Mouse (Mus musculus): Measurements from ENCODE around the gene B2m. TPM values are rescaled to one million over a fixed set of nuclear protein-coding genes. Genes with fewer than 3 reads are reported as not detected.

The B2m gene
- polyA plus RNA-seq, 1 experiment, result 1,293 TPM

GRCm38 (mm10) chr2:122161542-122161941, 14.1 kb downstream of the B2m start:
- Histone ChIP-seq H3K4me1 (ENCODE audit: control insufficient read depth, insufficient read depth, insufficient read length) (peaks cover 2% of the 10 kb centered on the region; the same call in 1 of the 2 replicates), H3K27ac (ENCODE audit: insufficient read depth, low read length) (no peak overlapping the region), H3K4me3 (ENCODE audit: extremely low read depth, insufficient read depth, insufficient read length) (no peak overlapping the region), H3K36me3 (ENCODE audit: control insufficient read depth, insufficient read depth, low read length) (no peaks in the 10 kb centered on the region), H3K27me3 (ENCODE audit: control insufficient read depth, insufficient read depth, low read length) (no peaks in the 10 kb centered on the region)
- TF ChIP-seq CTCF (IDR thresholded peaks at IDR 0.05; ENCODE audit: extremely low read depth, insufficient read depth, insufficient read length, insufficient replicate concordance) (no peak), POLR2A (IDR thresholded peaks at IDR 0.05; ENCODE audit: low read depth, low read length) (no peak)
- no peak for DNase-seq (ENCODE audit: low read depth in 1 of 2, low spot score in 2 of 2)
- WGBS, result 14% methylated on average over 4 of the region's 4 CpGs

GRCm38 (mm10) chr2:122162529-122162928, 15.0 kb downstream of the B2m start:
- Histone ChIP-seq H3K27ac (ENCODE audit: insufficient read depth, low read length) (no peak overlapping the region), H3K27me3 (ENCODE audit: control insufficient read depth, insufficient read depth, low read length) (no peaks in the 10 kb centered on the region), H3K4me1 (ENCODE audit: control insufficient read depth, insufficient read depth, insufficient read length) (peaks cover 2% of the 10 kb centered on the region; the same call in 1 of the 2 replicates), H3K4me3 (ENCODE audit: extremely low read depth, insufficient read depth, insufficient read length) (no peak overlapping the region), H3K36me3 (ENCODE audit: control insufficient read depth, insufficient read depth, low read length) (no peaks in the 10 kb centered on the region)
- WGBS, result 64% methylated on average over 2 of the region's 2 CpGs
- no peak for DNase-seq (ENCODE audit: low read depth in 1 of 2, low spot score in 2 of 2)
- TF ChIP-seq CTCF (IDR thresholded peaks at IDR 0.05; ENCODE audit: extremely low read depth, insufficient read depth, insufficient read length, insufficient replicate concordance), result no peak
- TF ChIP-seq POLR2A (IDR thresholded peaks at IDR 0.05; ENCODE audit: low read depth, low read length), result no peak

GRCm38 (mm10) chr2:122163430-122164195, 16.1 kb downstream of the B2m start:
- H3K36me3 ChIP-seq (ENCODE audit: control insufficient read depth, insufficient read depth, low read length), result no peaks in the 10 kb centered on the region
- TF ChIP-seq POLR2A (IDR thresholded peaks at IDR 0.05; ENCODE audit: low read depth, low read length) (no peak), CTCF (IDR thresholded peaks at IDR 0.05; ENCODE audit: extremely low read depth, insufficient read depth, insufficient read length, insufficient replicate concordance) (no peak)
- peaks cover 2% of the 10 kb centered on the region; the same call in 1 of the 2 replicates for H3K4me1 ChIP-seq (ENCODE audit: control insufficient read depth, insufficient read depth, insufficient read length)
- 51% methylated on average over 13 of the region's 13 CpGs for WGBS
- peak overlapping the region; percentile 44 for H3K27ac ChIP-seq (ENCODE audit: insufficient read depth, low read length)
- H3K27me3 ChIP-seq (ENCODE audit: control insufficient read depth, insufficient read depth, low read length), result no peaks in the 10 kb centered on the region
- peak overlapping the region; percentile 31 for H3K4me3 ChIP-seq (ENCODE audit: extremely low read depth, insufficient read depth, insufficient read length)
- DNase-seq (ENCODE audit: low read depth in 1 of 2, low spot score in 2 of 2), result no peak

GRCm38 (mm10) chr2:122164293-122164692, 16.8 kb downstream of the B2m start:
- Histone ChIP-seq H3K27ac (ENCODE audit: insufficient read depth, low read length) (peak overlapping the region; percentile 44; the same call in 1 of the 2 replicates), H3K4me3 (ENCODE audit: extremely low read depth, insufficient read depth, insufficient read length) (peak overlapping the region; percentile 31; the same call in 1 of the 2 replicates), H3K27me3 (ENCODE audit: control insufficient read depth, insufficient read depth, low read length) (no peaks in the 10 kb centered on the region), H3K36me3 (ENCODE audit: control insufficient read depth, insufficient read depth, low read length) (no peaks in the 10 kb centered on the region), H3K4me1 (ENCODE audit: control insufficient read depth, insufficient read depth, insufficient read length) (peaks cover 2% of the 10 kb centered on the region; the same call in 1 of the 2 replicates)
- DNase-seq (ENCODE audit: low read depth in 1 of 2, low spot score in 2 of 2), result no peak
- WGBS, result 18% methylated on average over 11 of the region's 11 CpGs
- TF ChIP-seq POLR2A (IDR thresholded peaks at IDR 0.05; ENCODE audit: low read depth, low read length), result no peak
- no peak for TF ChIP-seq CTCF (IDR thresholded peaks at IDR 0.05; ENCODE audit: extremely low read depth, insufficient read depth, insufficient read length, insufficient replicate concordance)

GRCm38 (mm10) chr2:122171292-122171691, 23.8 kb downstream of the B2m start:
- Histone ChIP-seq H3K27me3 (ENCODE audit: control insufficient read depth, insufficient read depth, low read length) (no peaks in the 10 kb centered on the region), H3K36me3 (ENCODE audit: control insufficient read depth, insufficient read depth, low read length) (no peaks in the 10 kb centered on the region), H3K4me3 (ENCODE audit: extremely low read depth, insufficient read depth, insufficient read length) (no peak overlapping the region), H3K27ac (ENCODE audit: insufficient read depth, low read length) (no peak overlapping the region), H3K4me1 (ENCODE audit: control insufficient read depth, insufficient read depth, insufficient read length) (no peaks in the 10 kb centered on the region)
- no peak for DNase-seq (ENCODE audit: low read depth in 1 of 2, low spot score in 2 of 2)
- WGBS, result 80% methylated on average over 6 of the region's 6 CpGs
- TF ChIP-seq CTCF (IDR thresholded peaks at IDR 0.05; ENCODE audit: extremely low read depth, insufficient read depth, insufficient read length, insufficient replicate concordance) (no peak), POLR2A (IDR thresholded peaks at IDR 0.05; ENCODE audit: low read depth, low read length) (no peak)

- H3K4me1 ChIP-seq (ENCODE audit: control insufficient read depth, insufficient read depth, insufficient read length), result no peaks in the 10 kb centered on the region
- no peak overlapping the region for H3K27ac ChIP-seq (ENCODE audit: insufficient read depth, low read length)
- no peak for TF ChIP-seq POLR2A (IDR thresholded peaks at IDR 0.05; ENCODE audit: low read depth, low read length)
- TF ChIP-seq CTCF (IDR thresholded peaks at IDR 0.05; ENCODE audit: extremely low read depth, insufficient read depth, insufficient read length, insufficient replicate concordance), result no peak
- H3K4me3 ChIP-seq (ENCODE audit: extremely low read depth, insufficient read depth, insufficient read length), result no peak overlapping the region
- no peaks in the 10 kb centered on the region for H3K36me3 ChIP-seq (ENCODE audit: control insufficient read depth, insufficient read depth, low read length)
- DNase-seq (ENCODE audit: low read depth in 1 of 2, low spot score in 2 of 2), result no peak
- no peaks in the 10 kb centered on the region for H3K27me3 ChIP-seq (ENCODE audit: control insufficient read depth, insufficient read depth, low read length)
- WGBS, result 92% methylated on average over 2 of the region's 2 CpGs
These were observed 24.7 kb downstream of the B2m start for GRCm38 (mm10) chr2:122172188-122172587.

Measured in spleen, adult 2 months (tissue).